Mouse (Mus musculus) lung, adult 2 months (tissue): ENCODE data around the gene Plg.

ENCODE experiments used
- CTCF ChIP-seq: fragments of 200-500 bp; IDR thresholded peaks from 2 replicates; pipeline ENCODE4 v1.5.1; 2011; ENCODE audit warnings: mild to moderate bottlenecking, low read length, control low read depth; ENCODE audit not compliant: insufficient read depth
- POLR2A ChIP-seq: fragments of 200-500 bp; IDR thresholded peaks from 2 replicates; pipeline ENCODE4 v1.6.1; 2011; ENCODE audit warnings: low read depth, mild to moderate bottlenecking, control low read depth, low read length, borderline replicate concordance; ENCODE audit errors: extremely low read depth

GRCm38 (mm10) chr17:12455143-12455790, 76.9 kb downstream of the Plg start:
- peak; percentile 73 for TF ChIP-seq CTCF
- no peak for TF ChIP-seq POLR2A
